Mouse (Mus musculus) lung, embryonic 16.5 days (tissue): ENCODE results near the gene Rab26. TPM values are rescaled to one million over a fixed set of nuclear protein-coding genes. Genes with fewer than 3 reads are reported as not detected.

Experiments used
- ATAC-seq: fragments of 200-750 bp; cut with Nextera tagmentation; 2 replicates; pipeline ENCODE4 v1.8.0; 2017; ENCODE audit warnings: low read depth, mild to moderate bottlenecking, moderate library complexity
- H3K27ac ChIP-seq: fragments of 300-500 bp; sonication (generic); 2 replicates; pipeline ENCODE4 v1.5.1; 2014; ENCODE audit warnings: mild to moderate bottlenecking, control low read depth, low read length
- H3K27me3 ChIP-seq: fragments of 300-500 bp; sonication (generic); 2 replicates; pipeline ENCODE4 v1.6.1; 2014; ENCODE audit warnings: low read depth, low read length, mixed read lengths; ENCODE audit not compliant: control insufficient read depth, insufficient read depth
- H3K36me3 ChIP-seq: fragments of 300-500 bp; sonication (generic); 2 replicates; pipeline ENCODE4 v1.6.1; 2014; ENCODE audit warnings: low read length; ENCODE audit not compliant: control insufficient read depth, insufficient read depth
- H3K4me1 ChIP-seq: fragments of 300-500 bp; sonication (generic); replicated peaks from 2 replicates; pipeline ENCODE4 v1.6.1; 2014; ENCODE audit warnings: low read length, mixed read lengths; ENCODE audit not compliant: control insufficient read depth, insufficient read depth
- H3K4me2 ChIP-seq: fragments of 300-500 bp; sonication (generic); 2 replicates; pipeline ENCODE4 v1.6.1; 2014; ENCODE audit warnings: low read depth, low read length, control low read depth
- H3K4me3 ChIP-seq: fragments of 300-500 bp; sonication (generic); 2 replicates; pipeline ENCODE4 v1.5.1; 2014; ENCODE audit warnings: mild to moderate bottlenecking, low read length, control low read depth
- H3K9ac ChIP-seq: fragments of 300-500 bp; sonication (generic); 2 replicates; pipeline ENCODE4 v1.6.1; 2014; ENCODE audit warnings: low read length, control low read depth
- H3K9me3 ChIP-seq: fragments of 300-500 bp; sonication (generic); 2 replicates; pipeline ENCODE4 v1.6.1; 2016; ENCODE audit warnings: low read length; ENCODE audit not compliant: control insufficient read depth
- WGBS: fragments of 180-500 bp; shearing (Covaris S2); extraction: QIAGEN DNeasy Blood & Tissue Kit; methylation state at CpG from one replicate; pipeline ENCODE4 v1.1.7; 2014; 5-methylcytosine and 5-hydroxymethylcytosine counted together
- polyA plus RNA-seq: library from polyadenylated mRNA; unstranded; fragments of >200 nt; fragmentation: Nextera tagmentation; extraction: Ambion mirVana; gene quantifications from 2 replicates; pipeline ENCODE4 v1.2.1, GENCODE M21; 2015

The Rab26 gene
- polyA plus RNA-seq, 1 experiment from 2014 or later: 2.6 TPM

DNA sequence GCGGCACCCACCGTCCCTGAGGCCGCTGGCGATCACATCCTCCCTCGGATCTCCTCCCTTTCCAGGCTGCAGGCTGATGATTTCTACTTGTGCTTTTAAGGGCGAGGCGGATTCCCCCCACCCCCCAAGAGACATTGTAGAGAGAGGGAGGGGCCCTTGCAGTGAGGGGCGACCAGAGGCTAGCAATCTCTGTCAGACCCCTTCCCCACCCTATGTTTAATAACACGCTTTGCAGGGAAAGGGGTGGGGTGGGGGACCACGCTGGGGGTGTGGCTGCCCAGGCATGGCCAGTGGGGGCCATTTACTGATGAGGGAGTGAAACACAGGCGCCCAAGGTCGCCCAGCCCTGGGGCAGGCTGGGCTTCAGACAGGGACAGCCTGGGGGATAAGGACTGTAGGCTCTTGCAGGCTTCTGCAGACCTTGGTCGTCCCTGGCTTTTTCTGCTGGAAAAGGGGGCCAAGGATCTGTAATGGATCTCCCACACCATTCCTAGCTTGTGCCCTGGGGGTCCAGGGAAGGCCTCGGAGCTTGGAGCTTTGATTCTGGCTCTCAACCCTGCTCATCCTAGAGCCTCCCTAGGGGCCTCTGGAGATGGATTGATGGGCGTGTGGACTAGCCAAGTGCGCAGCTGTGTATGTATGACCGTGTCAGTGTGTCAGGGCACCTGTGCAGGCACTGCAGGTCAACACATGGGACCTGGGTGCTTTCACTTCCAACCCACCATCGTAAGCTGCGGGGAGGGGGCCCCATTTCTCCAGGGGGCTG is 44.6 kb downstream of the Rab26 start:
- Histone ChIP-seq H3K27ac (no peak overlapping the region), H3K4me3 (peak overlapping the region; percentile 72), H3K27me3 (peaks cover 32% of the 10 kb centered on the region), H3K9ac (peak overlapping the region; percentile 74), H3K9me3 (no peaks in the 10 kb centered on the region), H3K36me3 (no peaks in the 10 kb centered on the region), H3K4me1 (peaks cover 9% of the 10 kb centered on the region), H3K4me2 (peak overlapping the region; percentile 100)
- ATAC-seq: 0 out of 2 replicates have a peak, but pooled peaks have one; percentile 24
- 19% methylated on average over 19 of the region's 19 CpGs for WGBS

DNA sequence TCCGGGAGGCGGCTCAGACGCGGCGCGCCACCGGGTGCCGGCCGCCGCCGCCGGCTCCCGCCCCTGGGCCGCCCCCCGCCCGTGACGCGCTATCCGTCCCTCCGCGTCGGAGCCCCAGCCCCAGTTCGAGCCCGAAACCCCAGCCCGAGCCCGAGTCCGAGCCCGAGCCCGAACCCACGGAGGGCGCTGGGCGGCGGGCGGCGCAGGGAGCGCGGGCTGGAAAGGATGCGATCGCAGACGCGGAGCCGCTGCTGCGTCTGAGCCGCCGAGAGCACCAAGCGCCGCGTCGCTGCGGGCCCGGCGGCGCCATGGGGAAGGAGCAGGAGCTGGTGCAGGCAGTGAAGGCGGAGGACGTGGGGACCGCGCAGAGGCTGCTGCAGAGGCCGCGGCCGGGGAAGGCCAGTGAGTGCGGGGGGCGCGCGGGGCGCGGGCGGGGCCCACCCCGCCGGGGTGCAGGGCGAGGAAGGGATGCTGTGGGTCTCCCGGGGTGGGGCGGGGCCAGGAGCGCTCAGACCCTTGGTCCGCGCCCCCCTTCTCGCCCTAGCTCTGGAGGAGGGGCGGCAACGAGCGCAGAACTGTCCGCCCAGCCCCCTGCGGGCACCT is 45.2 kb downstream of the Rab26 start:
- H3K4me3 ChIP-seq: peak overlapping the region; percentile 72
- H3K27me3 ChIP-seq: peaks cover 32% of the 10 kb centered on the region
- H3K9ac ChIP-seq: peak overlapping the region; percentile 74
- WGBS: under 1% methylated on average over 44 of the region's 81 CpGs
- peak; percentile 74 for ATAC-seq
- no peak overlapping the region for H3K27ac ChIP-seq
- H3K9me3 ChIP-seq: no peaks in the 10 kb centered on the region
- peak overlapping the region; percentile 100 for H3K4me2 ChIP-seq
- peaks cover 9% of the 10 kb centered on the region for H3K4me1 ChIP-seq
- H3K36me3 ChIP-seq: no peaks in the 10 kb centered on the region

DNA sequence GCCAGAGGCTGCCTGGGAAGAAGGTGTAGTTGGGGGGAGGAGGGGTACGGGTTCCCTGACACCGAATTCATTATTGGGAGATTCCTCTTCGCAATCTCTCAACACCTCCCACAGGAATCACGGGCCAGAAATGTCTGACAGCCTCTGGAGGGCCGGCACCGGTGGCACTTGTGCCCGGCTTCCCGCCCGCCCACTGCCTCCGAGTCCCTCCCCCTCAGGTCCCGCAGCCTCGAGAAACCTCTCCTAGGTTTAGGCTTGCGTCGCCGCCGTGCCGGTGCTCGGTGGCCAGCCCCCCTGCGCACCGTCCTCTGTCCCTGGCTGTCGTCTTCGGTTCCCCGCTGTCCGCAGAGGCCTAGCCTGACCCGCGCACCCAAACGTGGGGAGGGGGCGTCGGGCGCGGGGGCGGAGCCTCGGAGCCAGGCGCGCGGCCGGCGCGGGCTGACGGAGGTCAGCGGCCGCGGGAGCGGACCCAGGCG is 45.8 kb downstream of the Rab26 start, which contains the start of gene Caskin1:
Gene Caskin1, plus strand, starts transcription at position 416 of the 476 bp plus-strand sequence.
- no peak within 1 kb of the TSS for H3K27ac ChIP-seq
- H3K9me3 ChIP-seq: no peaks in the 10 kb centered on the region
- no peaks in the 10 kb centered on the region for H3K36me3 ChIP-seq
- peak within 1 kb of the TSS; percentile 72 for H3K4me3 ChIP-seq
- H3K9ac ChIP-seq: peak within 1 kb of the TSS; percentile 74
- peaks cover 32% of the 10 kb centered on the region for H3K27me3 ChIP-seq
- peaks cover 9% of the 10 kb centered on the region for H3K4me1 ChIP-seq
- peak within 1 kb of the TSS; percentile 100 for H3K4me2 ChIP-seq
- ATAC-seq: peak; percentile 57
- WGBS: under 1% methylated on average over 37 of the region's 45 CpGs

DNA sequence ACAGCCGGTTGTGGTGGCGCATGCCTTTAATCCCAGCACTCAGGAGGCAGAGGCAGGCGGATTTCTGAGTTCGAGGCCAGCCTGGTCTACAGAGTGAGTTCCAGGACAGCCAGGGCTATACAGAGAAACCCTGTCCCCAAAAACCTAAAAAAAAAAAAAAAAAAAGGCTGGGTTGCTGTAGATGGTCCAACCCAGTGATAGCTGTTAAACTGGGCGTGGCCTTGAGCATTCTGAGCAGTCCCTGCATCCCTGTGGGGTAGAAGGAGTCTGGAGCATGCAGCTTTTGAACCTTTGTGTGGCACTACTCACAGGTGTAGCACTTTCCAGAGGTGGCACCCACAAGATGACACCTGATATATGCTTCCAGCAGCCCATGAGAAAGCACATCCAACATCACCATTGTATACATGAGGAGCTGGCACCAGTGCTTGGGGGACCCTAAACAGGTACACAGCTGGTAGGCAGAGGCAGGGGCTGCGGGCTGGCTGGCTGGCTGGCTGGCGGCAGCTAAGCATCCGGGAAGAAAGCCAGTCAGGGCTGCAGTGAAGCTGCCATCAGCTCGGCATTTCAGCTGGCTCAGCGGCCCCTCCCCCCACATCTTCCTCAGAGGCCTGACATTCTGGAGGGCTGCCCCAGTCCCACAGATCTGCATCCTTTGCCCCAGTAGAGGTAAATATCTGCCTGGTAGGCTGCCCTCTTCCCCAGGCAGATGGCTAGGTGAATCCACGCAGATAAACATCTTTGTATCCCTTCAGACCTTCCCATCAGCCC is 48.7 kb downstream of the Rab26 start:
- Histone ChIP-seq H3K4me1 (peaks cover 9% of the 10 kb centered on the region), H3K9ac (no peak overlapping the region), H3K4me2 (no peak overlapping the region), H3K27me3 (peaks cover 30% of the 10 kb centered on the region), H3K36me3 (no peaks in the 10 kb centered on the region), H3K9me3 (no peaks in the 10 kb centered on the region), H3K27ac (no peak overlapping the region), H3K4me3 (no peak overlapping the region)
- ATAC-seq: no peak
- WGBS: 48% methylated on average over 11 of the region's 11 CpGs

DNA sequence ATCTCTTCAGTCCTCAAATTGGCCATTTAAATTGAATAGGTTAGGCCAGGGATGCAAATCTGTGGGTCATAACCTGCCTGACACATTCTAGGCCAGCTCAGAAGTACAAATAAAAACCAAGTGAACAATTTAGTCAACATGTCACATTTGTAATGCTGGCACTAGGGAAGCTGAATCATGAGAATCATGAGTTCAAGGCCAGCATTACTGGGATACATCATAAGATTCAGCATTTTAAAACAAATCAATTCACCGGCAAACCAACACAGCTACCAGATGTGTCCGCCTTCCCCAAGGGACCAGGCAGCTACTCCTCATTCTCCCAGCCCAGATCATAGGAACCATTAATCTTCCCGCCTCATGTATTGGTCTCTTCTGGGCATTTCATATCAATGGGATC is 50.5 kb downstream of the Rab26 start:
- Histone ChIP-seq H3K4me3 (no peak overlapping the region), H3K36me3 (no peaks in the 10 kb centered on the region), H3K4me1 (peaks cover 8% of the 10 kb centered on the region), H3K9ac (no peak overlapping the region), H3K27me3 (peaks cover 14% of the 10 kb centered on the region), H3K9me3 (no peaks in the 10 kb centered on the region), H3K27ac (no peak overlapping the region), H3K4me2 (no peak overlapping the region)
- no peak for ATAC-seq
- WGBS: 80% methylated on average over 3 of the region's 3 CpGs

GRCm38 (mm10) chr17:24481027-24481815 is 52.8 kb downstream of the Rab26 start:
- H3K4me2 ChIP-seq: no peak overlapping the region
- 90% methylated on average over 20 of the region's 20 CpGs for WGBS
- no peak for ATAC-seq
- H3K4me1 ChIP-seq: peaks cover 10% of the 10 kb centered on the region
- no peaks in the 10 kb centered on the region for H3K27me3 ChIP-seq
- no peak overlapping the region for H3K9ac ChIP-seq
- H3K4me3 ChIP-seq: no peak overlapping the region
- H3K27ac ChIP-seq: no peak overlapping the region
- H3K36me3 ChIP-seq: peaks cover 7% of the 10 kb centered on the region
- no peaks in the 10 kb centered on the region for H3K9me3 ChIP-seq

DNA sequence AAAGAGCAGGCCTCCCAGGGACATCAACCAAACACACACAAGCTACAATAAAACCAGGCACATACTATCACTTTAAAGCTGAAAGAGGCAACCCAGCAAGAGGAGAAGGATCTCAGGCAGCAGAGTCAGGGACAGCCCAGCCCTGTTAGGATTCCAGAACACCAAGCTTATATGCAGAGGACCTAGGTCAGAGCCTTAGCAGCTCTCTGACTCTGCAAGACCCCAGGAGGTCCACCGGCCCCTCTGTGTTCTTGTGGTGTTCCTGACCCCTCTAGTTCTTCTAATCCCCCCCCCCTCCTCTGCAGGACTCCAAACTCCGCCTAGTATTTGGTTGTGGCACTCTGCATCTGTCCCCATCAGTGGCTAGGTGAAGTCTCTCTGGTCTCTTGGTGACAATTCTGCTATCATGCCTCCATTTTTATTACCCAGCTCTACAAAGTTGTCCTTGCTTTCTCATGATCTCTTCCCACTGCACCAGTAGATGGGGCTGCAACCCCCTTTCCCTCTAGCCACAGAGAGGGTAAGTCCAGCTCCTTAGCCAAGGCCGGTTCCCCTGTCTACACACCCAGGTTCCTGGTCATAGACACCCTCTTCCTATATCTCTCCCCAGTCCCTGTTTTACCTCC is 53.7 kb downstream of the Rab26 start:
- H3K36me3 ChIP-seq: peaks cover 16% of the 10 kb centered on the region
- no peak for ATAC-seq
- H3K9ac ChIP-seq: no peak overlapping the region
- peaks cover 10% of the 10 kb centered on the region for H3K4me1 ChIP-seq
- H3K4me2 ChIP-seq: no peak overlapping the region
- no peaks in the 10 kb centered on the region for H3K9me3 ChIP-seq
- WGBS: 34% methylated on average over 3 of the region's 3 CpGs
- no peak overlapping the region for H3K4me3 ChIP-seq
- H3K27ac ChIP-seq: no peak overlapping the region
- H3K27me3 ChIP-seq: no peaks in the 10 kb centered on the region

- no peak for ATAC-seq
- H3K4me2 ChIP-seq: peak overlapping the region; percentile 45
- WGBS: 13% methylated on average over 1 of the region's 1 CpGs
- H3K27me3 ChIP-seq: no peaks in the 10 kb centered on the region
- no peaks in the 10 kb centered on the region for H3K9me3 ChIP-seq
- H3K4me3 ChIP-seq: peak overlapping the region; percentile 88
- H3K9ac ChIP-seq: peak overlapping the region; percentile 53
- peaks cover 23% of the 10 kb centered on the region for H3K36me3 ChIP-seq
- peak overlapping the region; percentile 59; the same call in 1 of the 2 replicates for H3K27ac ChIP-seq
- H3K4me1 ChIP-seq: peaks cover 10% of the 10 kb centered on the region
These were observed 54.6 kb downstream of the Rab26 start for GRCm38 (mm10) chr17:24479431-24479830.
